7 mouse cellular contexts compared by ENCODE assay signal in genomic region chr13:28950266-28950622, GRCm38 (mm10). TPM values are rescaled to one million over a fixed set of nuclear protein-coding genes. Genes with fewer than 3 reads are reported as not detected.
DNase-seq lines count a peak whose midpoint lies in the region; ATAC-seq lines count a peak whose summit lies in the region.

No protein-coding gene starts in this region.

- H3K27me3 ChIP-seq in forebrain, embryonic 14.5 days (replicated peaks; ENCODE audit: control insufficient read depth, insufficient read depth, low read length) = no peaks in the 10 kb centered on the region
- no peaks in the 10 kb centered on the region for H3K27me3 ChIP-seq in limb, embryonic 15.5 days
- no peaks in the 10 kb centered on the region for H3K27me3 ChIP-seq in stomach, embryonic 15.5 days (replicated peaks)

- no peak for ATAC-seq in forebrain, embryonic 14.5 days
- ATAC-seq in limb, embryonic 15.5 days (ENCODE audit: insufficient number of reproducible peaks, low FRiP score, low TSS enrichment, low read depth) = no peak
- no peak for ATAC-seq in stomach, embryonic 15.5 days (ENCODE audit: insufficient read depth, low FRiP score, low read depth)
- no peak for ATAC-seq in megakaryocyte-erythroid progenitor cell, adult 5-6 weeks (replicated peaks; ENCODE audit: low FRiP score, low TSS enrichment, poor library complexity, severe bottlenecking)

- H3K27ac ChIP-seq in forebrain, embryonic 14.5 days (ENCODE audit: low read depth, low read length) = peak overlapping the region; percentile 100
- peak overlapping the region; percentile 99 for H3K27ac ChIP-seq in limb, embryonic 15.5 days
- peak overlapping the region; percentile 99 for H3K27ac ChIP-seq in stomach, embryonic 15.5 days

- H3K36me3 ChIP-seq in forebrain, embryonic 14.5 days (ENCODE audit: control insufficient read depth, insufficient read depth, low read length) = peaks cover 23% of the 10 kb centered on the region
- no peaks in the 10 kb centered on the region for H3K36me3 ChIP-seq in limb, embryonic 15.5 days
- no peaks in the 10 kb centered on the region for H3K36me3 ChIP-seq in stomach, embryonic 15.5 days

- H3K4me1 ChIP-seq in forebrain, embryonic 14.5 days (ENCODE audit: control insufficient read depth, insufficient read depth, low read length) = peaks cover 16% of the 10 kb centered on the region
- peaks cover 27% of the 10 kb centered on the region for H3K4me1 ChIP-seq in limb, embryonic 15.5 days
- peaks cover 11% of the 10 kb centered on the region for H3K4me1 ChIP-seq in stomach, embryonic 15.5 days

- H3K4me2 ChIP-seq in forebrain, embryonic 14.5 days (ENCODE audit: low read length) = peak overlapping the region; percentile 43
- peak overlapping the region; percentile 52 for H3K4me2 ChIP-seq in limb, embryonic 15.5 days
- H3K4me2 ChIP-seq in stomach, embryonic 15.5 days = peak overlapping the region; percentile 58

- H3K4me3 ChIP-seq in forebrain, embryonic 14.5 days (ENCODE audit: low read depth, low read length) = peak overlapping the region; percentile 100
- peak overlapping the region; percentile 81 for H3K4me3 ChIP-seq in limb, embryonic 15.5 days
- peak overlapping the region; percentile 78 for H3K4me3 ChIP-seq in stomach, embryonic 15.5 days (replicated peaks)

- DNase-seq in retina, embryonic 14.5 days (ENCODE audit: low spot score) = peak; percentile 70
- no peak for DNase-seq in retina, postnatal 1 day
- peak; percentile 82 for DNase-seq in forebrain, embryonic 14.5 days (ENCODE audit: low spot score)
- DNase-seq in ovary, postnatal 36 days (ENCODE audit: low spot score) = no peak

- H3K9me3 ChIP-seq in forebrain, embryonic 14.5 days (replicated peaks; ENCODE audit: control insufficient read depth, low read length) = no peaks in the 10 kb centered on the region
- H3K9me3 ChIP-seq in limb, embryonic 15.5 days = no peaks in the 10 kb centered on the region
- H3K9me3 ChIP-seq in stomach, embryonic 15.5 days = no peaks in the 10 kb centered on the region

- H3K9ac ChIP-seq in forebrain, embryonic 14.5 days (ENCODE audit: low read length) = peak overlapping the region; percentile 100
- peak overlapping the region; percentile 93 for H3K9ac ChIP-seq in limb, embryonic 15.5 days
- H3K9ac ChIP-seq in stomach, embryonic 15.5 days = peak overlapping the region; percentile 86; the same call in 1 of the 2 replicates

- under 1% methylated on average over 9 of the region's 9 CpGs for WGBS in forebrain, embryonic 14.5 days
- WGBS in limb, embryonic 15.5 days = 0% methylated on average over 9 of the region's 9 CpGs
- under 1% methylated on average over 9 of the region's 9 CpGs for WGBS in stomach, embryonic 15.5 days

RNA-seq across cellular contexts. Expression of gene Sox4, which starts 3.3 kb away (rescaled TPM):
- 284 and 311 TPM in 2 replicates for polyA plus RNA-seq in forebrain, embryonic 14.5 days (2014; fragmentation: Nextera tagmentation; extraction: Ambion mirVana)
- polyA plus RNA-seq in limb, embryonic 15.5 days (2015; fragmentation: Nextera tagmentation; extraction: Ambion mirVana) = 38.0 and 46.2 TPM in 2 replicates
- 45.3 and 49.1 TPM in 2 replicates for polyA plus RNA-seq in stomach, embryonic 15.5 days (2015; fragmentation: Nextera tagmentation; extraction: Ambion mirVana)
- total RNA-seq in megakaryocyte-erythroid progenitor cell, adult 5-6 weeks (2014; fragmentation: Nextera tagmentation) = 15.1 and 20.3 TPM in 2 replicates
- 22.7 and 49.7 TPM in 2 replicates for total RNA-seq in megakaryocyte-erythroid progenitor cell, adult 5-6 weeks (2017)

Comparison
In these comparisons a context has a peak if more than half of its experiments do, and no peak if none do; other contexts are left out.
1. DNase-seq: peak in retina, embryonic 14.5 days (single experiment) and forebrain, embryonic 14.5 days (single experiment); none in retina, postnatal 1 day (single experiment) and ovary, postnatal 36 days (single experiment).
2. Peak in every context shown above with its lines, with median percentiles within 50 percentile points of each other: H3K27ac ChIP-seq, H3K4me2 ChIP-seq, H3K4me3 ChIP-seq and H3K9ac ChIP-seq.